Comparison of ENCODE assay signal across 10 mouse cellular contexts in genomic region chr3:154328721-154329322, GRCm38 (mm10). TPM values are rescaled to one million over a fixed set of nuclear protein-coding genes. Genes with fewer than 3 reads are reported as not detected.
A peak's percentile ranks its signal among the peaks of the same experiment; 100 is the strongest.
DNase-seq lines count a peak whose midpoint lies in the region; ATAC-seq and TF ChIP-seq lines count a peak whose summit lies in the region.
"Had no signal": no experiment of that assay in that cellular context is flagged by ENCODE, and none has a peak within 500 bp of the region (broad histone marks: within the 10 kb centered on the region; RNA-seq: fewer than 3 reads in every experiment).

No protein-coding gene starts in this region.

- peak overlapping the region; percentile 40 for H3K4me3 ChIP-seq in heart, postnatal 0 days (ENCODE audit: low read depth, low read length)
- peak overlapping the region; percentile 64 for H3K4me3 ChIP-seq in brown adipose tissue, adult 24 weeks (ENCODE audit: insufficient read depth, low read depth, low read length)
- H3K4me3 ChIP-seq in hindbrain, embryonic 16.5 days (ENCODE audit: low read length) = peak overlapping the region; percentile 43
- peak overlapping the region; percentile 36 for H3K4me3 ChIP-seq in midbrain, embryonic 16.5 days (ENCODE audit: low read depth, low read length)

- no peak for ATAC-seq in heart, postnatal 0 days (ENCODE audit: insufficient read depth, low read depth)
- ATAC-seq in hindbrain, embryonic 16.5 days = no peak
- no peak for ATAC-seq in midbrain, embryonic 16.5 days

- no peak for DNase-seq in heart, postnatal 0 days (ENCODE audit: low spot score)
- DNase-seq in heart, postnatal 36 days = no peak
- no peak for DNase-seq in spleen, postnatal 14 days (ENCODE audit: low spot score in 2 of 2)
- no peak for DNase-seq in layer of hippocampus, adult 8-10 months (ENCODE audit: low spot score in 2 of 2)
- DNase-seq in lung, postnatal 4 days = no peak

- peaks cover 18% of the 10 kb centered on the region; the same call in 1 of the 2 replicates for H3K4me1 ChIP-seq in heart, postnatal 0 days (ENCODE audit: control insufficient read depth, insufficient read depth)
- H3K4me1 ChIP-seq in brown adipose tissue, adult 24 weeks (ENCODE audit: control insufficient read depth, insufficient read depth, insufficient read length, low read length) = peaks cover 2% of the 10 kb centered on the region; the same call in 1 of the 2 replicates
- H3K4me1 ChIP-seq in hindbrain, embryonic 16.5 days (ENCODE audit: control insufficient read depth, insufficient read depth, low read depth, low read length) = peaks cover 9% of the 10 kb centered on the region
- peaks cover 15% of the 10 kb centered on the region for H3K4me1 ChIP-seq in midbrain, embryonic 16.5 days (ENCODE audit: control insufficient read depth, insufficient read depth, low read length)

- peaks cover 96% of the 10 kb centered on the region for H3K27me3 ChIP-seq in heart, postnatal 0 days (ENCODE audit: control insufficient read depth, insufficient read depth, low read length)
- peaks cover 37% of the 10 kb centered on the region for H3K27me3 ChIP-seq in hindbrain, embryonic 16.5 days (replicated peaks; ENCODE audit: control insufficient read depth, insufficient read depth, low read length)
- H3K27me3 ChIP-seq in midbrain, embryonic 16.5 days (ENCODE audit: control insufficient read depth, insufficient read depth, low read depth, low read length) = peaks cover 43% of the 10 kb centered on the region
- H3K27me3 ChIP-seq: CH12.LX had no signal

- H3K4me2 ChIP-seq in heart, postnatal 0 days (ENCODE audit: low read depth, low read length) = peak overlapping the region; percentile 56
- H3K4me2 ChIP-seq in hindbrain, embryonic 16.5 days (ENCODE audit: low read length) = peak overlapping the region; percentile 85
- peak overlapping the region; percentile 78 for H3K4me2 ChIP-seq in midbrain, embryonic 16.5 days (ENCODE audit: low read length)

- H3K36me3 ChIP-seq in heart, postnatal 0 days (replicated peaks; ENCODE audit: control insufficient read depth, insufficient read depth, low read length) = no peaks in the 10 kb centered on the region
- no peaks in the 10 kb centered on the region for H3K36me3 ChIP-seq in hindbrain, embryonic 16.5 days (ENCODE audit: control insufficient read depth, insufficient read depth, low read length)
- no peaks in the 10 kb centered on the region for H3K36me3 ChIP-seq in midbrain, embryonic 16.5 days (ENCODE audit: control insufficient read depth, insufficient read depth, low read length)

- no peak for TF ChIP-seq EP300 in heart, postnatal 0 days (IDR thresholded peaks at IDR 0.05; ENCODE audit: low read depth)

- intact Hi-C loops in heart, postnatal 36 days (cut with DNase I) = no loop called here

- H3K27ac ChIP-seq in heart, postnatal 0 days (ENCODE audit: low read depth) = no peak overlapping the region
- H3K27ac ChIP-seq in brown adipose tissue, adult 24 weeks (replicated peaks; ENCODE audit: low read depth, low read length) = no peak overlapping the region
- no peak overlapping the region for H3K27ac ChIP-seq in hindbrain, embryonic 16.5 days (ENCODE audit: low read depth, low read length)
- no peak overlapping the region for H3K27ac ChIP-seq in midbrain, embryonic 16.5 days (ENCODE audit: low read length)

- no peak for TF ChIP-seq CTCF in heart, postnatal 0 days (IDR thresholded peaks at IDR 0.05; ENCODE audit: low read depth)

- H3K9me3 ChIP-seq in heart, postnatal 0 days (replicated peaks; ENCODE audit: control insufficient read depth, low read length) = no peaks in the 10 kb centered on the region
- no peaks in the 10 kb centered on the region for H3K9me3 ChIP-seq in hindbrain, embryonic 16.5 days (ENCODE audit: control insufficient read depth, low read length)
- no peaks in the 10 kb centered on the region for H3K9me3 ChIP-seq in midbrain, embryonic 16.5 days (replicated peaks; ENCODE audit: control insufficient read depth, low read length, poor library complexity, severe bottlenecking)

- 1% methylated on average over 22 of the region's 22 CpGs for WGBS in heart, postnatal 0 days
- WGBS in hindbrain, embryonic 16.5 days = 1% methylated on average over 22 of the region's 22 CpGs
- WGBS in midbrain, embryonic 16.5 days = under 1% methylated on average over 22 of the region's 22 CpGs

- no peak overlapping the region for H3K9ac ChIP-seq in heart, postnatal 0 days (replicated peaks; ENCODE audit: low read depth, low read length)
- peak overlapping the region; percentile 53 for H3K9ac ChIP-seq in hindbrain, embryonic 16.5 days (ENCODE audit: low read depth, low read length)
- peak overlapping the region; percentile 48 for H3K9ac ChIP-seq in midbrain, embryonic 16.5 days (ENCODE audit: low read depth, low read length)

RNA-seq across cellular contexts. Expression of gene Lhx8, which starts 1.6 kb away (rescaled TPM):
- total RNA-seq in heart, postnatal 0 days (2014; rRNA removed; ENCODE audit: low replicate concordance) = not detected in 2 replicates
- polyA plus RNA-seq in heart, postnatal 0 days (2015; fragmentation: Nextera tagmentation; extraction: Ambion mirVana) = 0.15 TPM in 1 of 2 replicates, not detected in the other
- total RNA-seq in heart, postnatal 36 days (2021) = not detected
- 1.5 and 2.8 TPM in 2 replicates for polyA plus RNA-seq in brown adipose tissue, adult 24 weeks (2012; ENCODE audit: insufficient read depth, insufficient read length, missing spikeins)
- 0.29 and 2.0 TPM in 2 replicates for polyA plus RNA-seq in hindbrain, embryonic 16.5 days (2015; fragmentation: Nextera tagmentation; extraction: Ambion mirVana)
- 2.9 and 4.3 TPM in 2 replicates for polyA plus RNA-seq in midbrain, embryonic 16.5 days (2015; fragmentation: Nextera tagmentation; extraction: Ambion mirVana)
- total RNA-seq in layer of hippocampus, adult 8-10 months (2022) = not detected
- total RNA-seq: CH12.LX had no signal
- polyA plus RNA-seq: large intestine, adult 2 months had no signal
